Mouse (Mus musculus) heart, adult 2 months (tissue): ENCODE data around the gene Myof.

ENCODE experiments used
- CTCF ChIP-seq: fragments of 200-600 bp; IDR thresholded peaks from 2 replicates; pipeline ENCODE4 v1.8.1; 2022; ENCODE audit warnings: antibody characterized with exemption, mild to moderate bottlenecking, moderate library complexity
- EP300 ChIP-seq: fragments of 200-500 bp; IDR thresholded peaks from 2 replicates; pipeline ENCODE4 v1.6.1; 2011; ENCODE audit warnings: low read depth, low read length, control low read depth; ENCODE audit not compliant: insufficient read depth
- POLR2A ChIP-seq: fragments of 200-500 bp; IDR thresholded peaks from 2 replicates; pipeline ENCODE4 v1.6.1; 2011; ENCODE audit warnings: mild to moderate bottlenecking, low read depth, low read length, control low read depth; ENCODE audit not compliant: insufficient read depth

GRCm38 (mm10) chr19:37975951-37976350, 67.4 kb downstream of the Myof start:
- no peak for TF ChIP-seq CTCF
- no peak for TF ChIP-seq EP300
- no peak for TF ChIP-seq POLR2A
